Mouse (Mus musculus): ENCODE data around the gene Nosip. TPM values are rescaled to one million over a fixed set of nuclear protein-coding genes. Genes with fewer than 3 reads are reported as not detected.

The Nosip gene
- polyA plus RNA-seq, 1 experiment, result 12.5 TPM

GRCm38 (mm10) chr7:45079856-45080255, 17.6 kb downstream of the Nosip start:
- H3K4me1 ChIP-seq (ENCODE audit: control insufficient read depth), result peaks cover 30% of the 10 kb centered on the region

DNA sequence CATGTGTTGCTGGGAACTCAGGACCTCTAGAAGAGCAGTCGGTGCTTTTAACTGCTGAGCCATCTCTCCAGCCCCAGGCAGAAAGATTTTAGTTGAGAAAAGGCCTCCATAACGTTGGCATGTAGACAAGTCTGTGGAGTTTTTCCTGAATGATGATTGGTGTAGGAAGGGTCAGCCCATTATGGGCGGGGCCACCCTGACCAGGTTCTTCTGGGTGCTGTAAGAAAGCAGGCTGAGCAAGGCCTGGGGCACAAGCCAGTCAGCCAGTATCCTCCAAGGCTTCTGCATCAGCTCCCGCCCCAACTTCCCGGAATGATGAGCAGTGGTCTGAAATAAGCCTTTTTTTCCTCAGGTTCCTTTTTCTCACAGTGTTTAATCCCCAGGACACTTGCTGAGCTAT, 18.8 kb downstream of the Nosip start:
- Histone ChIP-seq H3K27me3 (ENCODE audit: control insufficient read depth) (no peaks in the 10 kb centered on the region), H3K4me1 (ENCODE audit: control insufficient read depth) (peaks cover 28% of the 10 kb centered on the region), H3K9me3 (ENCODE audit: control insufficient read depth, low read length) (peaks cover 2% of the 10 kb centered on the region), H3K4me3 (replicated peaks) (no peak overlapping the region), H3K36me3 (ENCODE audit: control insufficient read depth) (peaks cover 24% of the 10 kb centered on the region)
- TF ChIP-seq GATA1 (IDR thresholded peaks at IDR 0.05; ENCODE audit: low read length) (no peak), TAL1 (IDR thresholded peaks at IDR 0.05; ENCODE audit: low read length) (no peak)

More at GRCm38 (mm10) chr7:45079856-45080255, 17.6 kb downstream of the Nosip start:
- H3K9me3 ChIP-seq (ENCODE audit: control insufficient read depth, low read length), result no peaks in the 10 kb centered on the region
- peaks cover 34% of the 10 kb centered on the region for H3K36me3 ChIP-seq (ENCODE audit: control insufficient read depth)
- H3K27me3 ChIP-seq (ENCODE audit: control insufficient read depth), result no peaks in the 10 kb centered on the region
- no peak overlapping the region for H3K4me3 ChIP-seq (replicated peaks)
- TF ChIP-seq GATA1 (IDR thresholded peaks at IDR 0.05; ENCODE audit: low read length) (no peak), TAL1 (IDR thresholded peaks at IDR 0.05; ENCODE audit: low read length) (no peak)

DNA sequence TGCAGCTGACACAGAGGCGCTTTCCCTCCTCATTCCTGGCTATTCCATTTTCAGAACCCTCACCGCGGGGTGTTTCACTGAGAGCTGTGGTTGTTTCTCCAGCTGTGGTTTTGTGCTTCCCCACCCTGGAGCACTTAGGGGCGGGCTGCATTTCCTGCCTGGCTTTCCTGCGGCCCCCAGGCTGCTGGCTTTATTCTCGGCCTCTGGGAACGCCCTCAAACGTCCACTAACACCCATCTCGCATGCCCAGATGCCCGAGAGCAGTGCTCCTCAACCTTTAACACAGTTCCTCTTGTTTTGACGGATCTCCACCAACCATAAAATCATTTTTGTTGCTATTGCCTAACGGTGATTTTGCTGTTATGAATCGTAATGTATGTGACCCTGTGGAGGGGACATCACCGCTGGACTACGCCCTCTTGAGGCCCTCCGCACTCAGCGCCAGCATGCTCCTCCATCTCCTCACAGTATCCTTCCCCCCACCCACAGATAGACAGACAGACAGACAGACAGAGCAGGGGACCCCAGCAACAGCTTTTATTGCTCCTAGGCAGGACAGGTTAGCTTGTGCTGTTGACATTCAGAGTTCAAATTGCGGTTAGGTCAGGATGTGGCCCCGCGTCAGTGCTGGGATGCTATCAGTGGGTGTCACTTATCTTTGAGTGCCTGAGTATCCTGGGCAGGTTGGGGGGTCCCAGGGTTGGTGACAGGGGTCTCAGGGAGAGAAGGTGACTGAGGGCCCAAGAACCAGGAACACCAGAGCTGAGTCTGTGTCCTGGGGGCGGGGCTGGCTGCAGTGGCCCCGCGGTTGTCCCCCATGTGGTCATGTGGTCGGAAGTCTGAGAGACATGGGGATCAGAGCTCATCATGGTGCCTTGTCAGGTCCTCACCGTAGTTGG, 20.4 kb downstream of the Nosip start:
- Histone ChIP-seq H3K4me1 (ENCODE audit: control insufficient read depth) (peaks cover 28% of the 10 kb centered on the region), H3K4me3 (replicated peaks) (peak overlapping the region; percentile 35), H3K27me3 (ENCODE audit: control insufficient read depth) (no peaks in the 10 kb centered on the region), H3K36me3 (ENCODE audit: control insufficient read depth) (peaks cover 10% of the 10 kb centered on the region), H3K9me3 (ENCODE audit: control insufficient read depth, low read length) (peaks cover 5% of the 10 kb centered on the region)
- no peak for TF ChIP-seq GATA1 (IDR thresholded peaks at IDR 0.05; ENCODE audit: low read length)
- TF ChIP-seq TAL1 (IDR thresholded peaks at IDR 0.05; ENCODE audit: low read length), result no peak

DNA sequence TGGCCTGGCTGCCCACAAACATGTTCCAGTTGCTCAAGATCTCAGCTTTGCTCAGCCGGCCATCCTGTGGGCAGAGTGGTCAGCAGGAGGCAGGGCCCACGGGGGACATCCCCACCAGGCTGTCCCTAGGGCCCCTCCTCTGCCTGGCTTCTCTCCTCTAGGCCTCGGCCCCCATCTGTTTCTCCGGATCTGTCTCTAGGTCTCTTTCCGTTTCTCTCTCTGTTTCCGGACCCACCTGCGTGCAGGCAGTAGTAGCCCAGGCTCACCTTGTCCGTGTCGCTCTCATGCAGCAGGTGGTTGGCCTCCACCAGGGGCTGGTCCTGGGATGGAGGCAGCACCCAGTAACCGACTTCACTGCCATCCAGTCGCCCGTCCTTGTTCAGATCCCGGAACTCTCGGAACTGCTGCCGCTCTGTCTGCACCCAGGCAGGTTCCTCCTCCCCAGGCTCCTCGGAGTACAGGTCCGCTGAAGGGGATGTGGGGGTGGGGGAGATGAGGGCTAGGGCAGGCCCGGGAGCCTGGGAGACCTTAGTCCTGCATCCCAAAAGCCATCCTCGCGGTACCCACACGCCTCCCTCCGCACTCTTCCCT, 21.2 kb downstream of the Nosip start:
- Histone ChIP-seq H3K4me3 (replicated peaks) (peak overlapping the region; percentile 10), H3K9me3 (ENCODE audit: control insufficient read depth, low read length) (peaks cover 5% of the 10 kb centered on the region)
- TF ChIP-seq GATA1 (IDR thresholded peaks at IDR 0.05; ENCODE audit: low read length) (no peak), TAL1 (IDR thresholded peaks at IDR 0.05; ENCODE audit: low read length) (no peak)

DNA sequence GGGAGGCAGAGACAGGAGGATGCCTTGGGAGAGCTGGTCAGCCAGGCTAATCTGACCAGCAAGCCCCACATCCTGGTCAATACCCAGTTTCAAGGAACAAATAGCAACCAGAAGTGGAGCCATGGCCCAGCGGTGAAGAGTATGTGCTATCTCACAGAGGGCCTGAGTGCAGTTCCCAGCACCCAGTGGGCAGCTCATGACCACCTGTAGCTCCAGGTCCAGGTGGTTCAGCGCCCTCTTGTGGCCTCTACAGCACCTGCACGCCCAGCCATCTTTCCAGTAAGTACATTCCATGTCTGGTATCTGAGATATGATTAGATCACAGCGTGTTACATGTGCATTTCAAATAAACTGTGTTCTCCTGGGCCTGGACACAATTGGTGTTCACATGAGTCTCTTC, 23.9 kb downstream of the Nosip start:
- Histone ChIP-seq H3K4me3 (replicated peaks) (no peak overlapping the region), H3K9me3 (ENCODE audit: control insufficient read depth, low read length) (peaks cover 5% of the 10 kb centered on the region), H3K4me1 (ENCODE audit: control insufficient read depth) (peaks cover 33% of the 10 kb centered on the region), H3K27me3 (ENCODE audit: control insufficient read depth) (no peaks in the 10 kb centered on the region), H3K36me3 (ENCODE audit: control insufficient read depth) (peaks cover 4% of the 10 kb centered on the region)
- no peak for TF ChIP-seq GATA1 (IDR thresholded peaks at IDR 0.05; ENCODE audit: low read length)
- TF ChIP-seq TAL1 (IDR thresholded peaks at IDR 0.05; ENCODE audit: low read length), result no peak

More for the DNA sequence above, 21.2 kb downstream of the Nosip start:
- H3K36me3 ChIP-seq (ENCODE audit: control insufficient read depth), result peaks cover 4% of the 10 kb centered on the region
- no peaks in the 10 kb centered on the region for H3K27me3 ChIP-seq (ENCODE audit: control insufficient read depth)
- H3K4me1 ChIP-seq (ENCODE audit: control insufficient read depth), result peaks cover 27% of the 10 kb centered on the region

- no peak for TF ChIP-seq GATA1 (IDR thresholded peaks at IDR 0.05; ENCODE audit: low read length)
- no peak for TF ChIP-seq TAL1 (IDR thresholded peaks at IDR 0.05; ENCODE audit: low read length)
- H3K36me3 ChIP-seq (ENCODE audit: control insufficient read depth), result peaks cover 4% of the 10 kb centered on the region
- H3K4me1 ChIP-seq (ENCODE audit: control insufficient read depth), result peaks cover 34% of the 10 kb centered on the region
- H3K4me3 ChIP-seq (replicated peaks), result no peak overlapping the region
- H3K27me3 ChIP-seq (ENCODE audit: control insufficient read depth), result peaks cover 4% of the 10 kb centered on the region; the same call in 1 of the 2 replicates
- H3K9me3 ChIP-seq (ENCODE audit: control insufficient read depth, low read length), result peaks cover 5% of the 10 kb centered on the region
These were observed 26.4 kb downstream of the Nosip start for GRCm38 (mm10) chr7:45088597-45088996.

DNA sequence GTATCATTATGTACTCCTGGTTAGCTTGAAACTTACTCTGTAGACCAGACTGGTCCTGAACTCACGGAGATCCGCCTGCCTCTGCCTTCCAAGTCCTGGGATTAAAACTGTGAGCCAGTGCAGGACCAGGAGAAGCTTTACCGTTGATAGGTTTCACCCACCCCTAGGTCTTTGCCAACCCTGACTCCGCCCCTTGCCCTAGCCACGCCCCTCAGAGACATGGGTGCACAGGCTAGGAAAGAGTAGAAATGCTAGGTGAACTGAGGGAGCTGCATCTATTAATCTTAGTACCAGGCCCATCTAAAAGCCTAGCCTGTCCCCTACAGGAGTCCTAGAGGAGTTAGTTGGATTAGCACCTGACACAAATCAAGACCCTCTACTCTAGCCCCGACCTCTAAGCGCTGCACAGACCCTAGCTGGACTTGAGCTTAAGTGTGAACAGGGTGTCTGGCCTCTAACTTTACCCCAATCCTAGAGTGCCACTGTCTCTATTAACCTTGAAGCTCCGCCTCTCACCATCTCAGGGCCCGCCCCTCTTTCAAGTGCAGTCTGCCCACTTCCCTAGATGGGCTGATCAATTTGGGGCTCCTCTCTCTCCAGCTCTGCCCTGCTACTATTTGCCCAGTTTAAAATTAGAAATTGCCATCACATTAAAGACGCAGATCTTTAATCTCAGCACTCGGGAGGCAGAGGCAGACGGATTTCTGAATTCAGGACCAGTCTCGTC, 28.2 kb downstream of the Nosip start:
- peaks cover 37% of the 10 kb centered on the region for H3K4me1 ChIP-seq (ENCODE audit: control insufficient read depth)
- peaks cover 5% of the 10 kb centered on the region for H3K9me3 ChIP-seq (ENCODE audit: control insufficient read depth, low read length)
- TF ChIP-seq GATA1 (IDR thresholded peaks at IDR 0.05; ENCODE audit: low read length) (no peak), TAL1 (IDR thresholded peaks at IDR 0.05; ENCODE audit: low read length) (no peak)
- H3K36me3 ChIP-seq (ENCODE audit: control insufficient read depth), result peaks cover 4% of the 10 kb centered on the region
- H3K27me3 ChIP-seq (ENCODE audit: control insufficient read depth), result peaks cover 4% of the 10 kb centered on the region; the same call in 1 of the 2 replicates
- no peak overlapping the region for H3K4me3 ChIP-seq (replicated peaks)

- Histone ChIP-seq H3K9me3 (ENCODE audit: control insufficient read depth, low read length) (peaks cover under 1% of the 10 kb centered on the region), H3K36me3 (ENCODE audit: control insufficient read depth) (no peaks in the 10 kb centered on the region; the same call in 1 of the 2 replicates), H3K4me3 (replicated peaks) (peak overlapping the region; percentile 56), H3K27me3 (ENCODE audit: control insufficient read depth) (peaks cover 4% of the 10 kb centered on the region; the same call in 1 of the 2 replicates), H3K4me1 (ENCODE audit: control insufficient read depth) (peaks cover 37% of the 10 kb centered on the region)
- no peak for TF ChIP-seq GATA1 (IDR thresholded peaks at IDR 0.05; ENCODE audit: low read length)
- TF ChIP-seq TAL1 (IDR thresholded peaks at IDR 0.05; ENCODE audit: low read length), result no peak
These were observed 29.1 kb downstream of the Nosip start for GRCm38 (mm10) chr7:45091001-45091990.
